Mouse (Mus musculus): ENCODE measurements around the gene Cln6. TPM values are rescaled to one million over a fixed set of nuclear protein-coding genes. Genes with fewer than 3 reads are reported as not detected.
A peak's percentile ranks its signal among the peaks of the same experiment; 100 is the strongest.
"Not testable (repeated sequence)": the region's sequence is repeated elsewhere in the genome, so short reads cannot be mapped to it uniquely, and the experiment has no call there.

Gene Cln6
- total and polyA plus RNA-seq, 2 experiments: 1.2 to 9.1 TPM

- Histone ChIP-seq H3K4me3 (ENCODE audit: insufficient read depth, low read depth, low read length) (no peak overlapping the region), H3K36me3 (ENCODE audit: control insufficient read depth, insufficient read depth, low read length) (no peaks in the 10 kb centered on the region), H3K27ac (replicated peaks; ENCODE audit: insufficient read depth, low read depth, low read length) (no peak overlapping the region), H3K79me2 (ENCODE audit: control insufficient read depth, insufficient read depth, low read length) (no peaks in the 10 kb centered on the region), H3K27me3 (ENCODE audit: control insufficient read depth, insufficient read depth, low read length) (no peaks in the 10 kb centered on the region), H3K9ac (ENCODE audit: low read depth, low read length) (no peak overlapping the region), H3K4me1 (ENCODE audit: control insufficient read depth, insufficient read depth, low read length) (peaks cover 6% of the 10 kb centered on the region; the same call in 1 of the 2 replicates)
- TF ChIP-seq CTCF (IDR thresholded peaks at IDR 0.05; ENCODE audit: low read depth, low read length): no peak
- TF ChIP-seq POLR2A (IDR thresholded peaks at IDR 0.05; ENCODE audit: extremely low read depth, insufficient read depth, low read length): no peak
- peak; percentile 56 for DNase-seq (ENCODE audit: extremely low read depth, low read depth, low spot score)
- 46% methylated on average over 4 of the region's 4 CpGs for WGBS
These were observed 20.6 kb upstream of the Cln6 start for GRCm38 (mm10) chr9:62817828-62818614.

DNA sequence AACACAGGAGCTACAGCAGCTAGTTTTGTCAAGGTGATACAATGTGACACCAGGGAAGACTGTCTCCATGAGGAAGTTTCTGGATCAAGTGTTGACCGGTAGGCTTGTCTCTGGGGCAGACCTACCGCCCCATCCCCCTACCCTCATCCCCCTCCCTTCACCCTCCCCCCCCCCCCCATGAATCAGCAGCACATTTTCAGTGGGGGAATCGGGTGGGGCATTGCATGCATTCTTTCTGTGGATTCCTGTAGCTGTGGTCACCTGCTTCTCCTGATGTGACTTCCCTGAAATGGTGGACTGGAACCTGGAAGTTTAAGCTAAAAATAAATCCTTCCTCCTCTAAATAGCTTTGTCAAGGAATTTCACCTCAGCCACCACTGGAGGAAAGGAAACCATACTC is 19.1 kb upstream of the Cln6 start:
- 92% methylated on average over 3 of the region's 3 CpGs for WGBS
- H3K27me3 ChIP-seq (ENCODE audit: control insufficient read depth, insufficient read depth, low read length): no peaks in the 10 kb centered on the region

GRCm38 (mm10) chr9:62819910-62820309 is 18.7 kb upstream of the Cln6 start:
- not testable (repeated sequence) for H3K27ac ChIP-seq (replicated peaks; ENCODE audit: insufficient read depth, low read depth, low read length); H3K79me2 ChIP-seq (ENCODE audit: control insufficient read depth, insufficient read depth, low read length); H3K36me3 ChIP-seq (ENCODE audit: control insufficient read depth, insufficient read depth, low read length); DNase-seq (ENCODE audit: extremely low read depth, low read depth, low spot score); H3K27me3 ChIP-seq (ENCODE audit: control insufficient read depth, insufficient read depth, low read length); H3K9ac ChIP-seq (ENCODE audit: low read depth, low read length); H3K4me1 ChIP-seq (ENCODE audit: control insufficient read depth, insufficient read depth, low read length); H3K4me3 ChIP-seq (ENCODE audit: insufficient read depth, low read depth, low read length)
- WGBS: 84% methylated on average over 6 of the region's 6 CpGs

More for the DNA sequence above, 19.1 kb upstream of the Cln6 start:
- no peak for TF ChIP-seq POLR2A (IDR thresholded peaks at IDR 0.05; ENCODE audit: extremely low read depth, insufficient read depth, low read length)
- TF ChIP-seq CTCF (IDR thresholded peaks at IDR 0.05; ENCODE audit: low read depth, low read length): no peak
- H3K36me3 ChIP-seq (ENCODE audit: control insufficient read depth, insufficient read depth, low read length): no peaks in the 10 kb centered on the region
- H3K4me1 ChIP-seq (ENCODE audit: control insufficient read depth, insufficient read depth, low read length): peaks cover 6% of the 10 kb centered on the region; the same call in 1 of the 2 replicates
- H3K9ac ChIP-seq (ENCODE audit: low read depth, low read length): no peak overlapping the region
- no peak overlapping the region for H3K27ac ChIP-seq (replicated peaks; ENCODE audit: insufficient read depth, low read depth, low read length)
- DNase-seq (ENCODE audit: extremely low read depth, low read depth, low spot score): no peak
- H3K4me3 ChIP-seq (ENCODE audit: insufficient read depth, low read depth, low read length): no peak overlapping the region
- no peaks in the 10 kb centered on the region for H3K79me2 ChIP-seq (ENCODE audit: control insufficient read depth, insufficient read depth, low read length)

- DNase-seq (ENCODE audit: extremely low read depth, low read depth, low spot score): no peak
- no peak overlapping the region for H3K9ac ChIP-seq (ENCODE audit: low read depth, low read length)
- 94% methylated on average over 6 of the region's 6 CpGs for WGBS
These were observed 17.8 kb upstream of the Cln6 start for GRCm38 (mm10) chr9:62820829-62821228.

GRCm38 (mm10) chr9:62821811-62822210 is 16.8 kb upstream of the Cln6 start:
- Histone ChIP-seq H3K9ac (ENCODE audit: low read depth, low read length) (no peak overlapping the region), H3K4me3 (ENCODE audit: insufficient read depth, low read depth, low read length) (no peak overlapping the region), H3K27ac (replicated peaks; ENCODE audit: insufficient read depth, low read depth, low read length) (no peak overlapping the region), H3K27me3 (ENCODE audit: control insufficient read depth, insufficient read depth, low read length) (no peaks in the 10 kb centered on the region), H3K4me1 (ENCODE audit: control insufficient read depth, insufficient read depth, low read length) (peaks cover 2% of the 10 kb centered on the region; the same call in 1 of the 2 replicates), H3K79me2 (ENCODE audit: control insufficient read depth, insufficient read depth, low read length) (no peaks in the 10 kb centered on the region), H3K36me3 (ENCODE audit: control insufficient read depth, insufficient read depth, low read length) (no peaks in the 10 kb centered on the region)
- DNase-seq (ENCODE audit: extremely low read depth, low read depth, low spot score): no peak
- WGBS: 99% methylated on average over 7 of the region's 7 CpGs
- TF ChIP-seq CTCF (IDR thresholded peaks at IDR 0.05; ENCODE audit: low read depth, low read length) (no peak), POLR2A (IDR thresholded peaks at IDR 0.05; ENCODE audit: extremely low read depth, insufficient read depth, low read length) (no peak)

More at GRCm38 (mm10) chr9:62820829-62821228, 17.8 kb upstream of the Cln6 start:
- Histone ChIP-seq H3K4me3 (ENCODE audit: insufficient read depth, low read depth, low read length) (no peak overlapping the region), H3K27me3 (ENCODE audit: control insufficient read depth, insufficient read depth, low read length) (no peaks in the 10 kb centered on the region), H3K36me3 (ENCODE audit: control insufficient read depth, insufficient read depth, low read length) (no peaks in the 10 kb centered on the region), H3K4me1 (ENCODE audit: control insufficient read depth, insufficient read depth, low read length) (peaks cover 2% of the 10 kb centered on the region; the same call in 1 of the 2 replicates), H3K27ac (replicated peaks; ENCODE audit: insufficient read depth, low read depth, low read length) (no peak overlapping the region), H3K79me2 (ENCODE audit: control insufficient read depth, insufficient read depth, low read length) (no peaks in the 10 kb centered on the region)
- TF ChIP-seq CTCF (IDR thresholded peaks at IDR 0.05; ENCODE audit: low read depth, low read length) (no peak), POLR2A (IDR thresholded peaks at IDR 0.05; ENCODE audit: extremely low read depth, insufficient read depth, low read length) (no peak)

DNA sequence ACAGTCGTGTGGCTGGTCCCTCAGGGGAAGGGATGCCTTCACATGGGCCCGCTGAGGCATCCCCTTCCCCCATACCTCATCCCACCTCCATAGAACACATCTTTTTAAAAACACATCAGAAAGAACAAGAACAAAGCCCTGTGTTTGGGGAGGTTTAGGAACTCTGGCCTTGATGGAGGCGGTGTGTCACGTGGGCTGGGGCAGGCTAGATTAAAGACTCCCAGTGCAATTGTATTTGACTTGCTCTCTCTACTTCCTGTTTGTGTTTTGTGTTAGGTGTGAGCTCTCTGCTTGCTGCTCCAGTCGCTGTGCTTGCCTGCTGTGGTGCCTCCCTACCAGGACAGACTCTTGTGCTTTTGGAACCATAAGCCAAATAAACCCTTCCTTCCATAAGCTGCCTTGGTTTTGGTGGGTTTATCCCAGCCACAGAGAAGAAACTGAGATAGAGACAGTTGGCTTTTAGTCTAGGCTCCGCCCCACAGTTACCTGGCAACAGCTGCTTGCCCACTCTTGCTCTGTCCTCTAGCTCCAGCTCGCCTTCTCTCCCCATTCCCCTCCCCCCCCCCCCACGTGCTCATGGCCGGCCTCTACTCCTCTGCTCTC is 12.7 kb upstream of the Cln6 start:
- no peak overlapping the region for H3K9ac ChIP-seq (ENCODE audit: low read depth, low read length)
- no peaks in the 10 kb centered on the region for H3K27me3 ChIP-seq (ENCODE audit: control insufficient read depth, insufficient read depth, low read length)
- no peak for DNase-seq (ENCODE audit: extremely low read depth, low read depth, low spot score)
- no peaks in the 10 kb centered on the region for H3K36me3 ChIP-seq (ENCODE audit: control insufficient read depth, insufficient read depth, low read length)
- 42% methylated on average over 9 of the region's 9 CpGs for WGBS
- H3K4me1 ChIP-seq (ENCODE audit: control insufficient read depth, insufficient read depth, low read length): 0 out of 2 replicates have a peak, but pooled peaks cover 1% of the 10 kb centered on the region
- no peaks in the 10 kb centered on the region for H3K79me2 ChIP-seq (ENCODE audit: control insufficient read depth, insufficient read depth, low read length)
- H3K27ac ChIP-seq (replicated peaks; ENCODE audit: insufficient read depth, low read depth, low read length): no peak overlapping the region
- TF ChIP-seq CTCF (IDR thresholded peaks at IDR 0.05; ENCODE audit: low read depth, low read length) (no peak), POLR2A (IDR thresholded peaks at IDR 0.05; ENCODE audit: extremely low read depth, insufficient read depth, low read length) (no peak)
- no peak overlapping the region for H3K4me3 ChIP-seq (ENCODE audit: insufficient read depth, low read depth, low read length)

Measured in liver, adult 2 months (tissue).